Mouse (Mus musculus) lung, postnatal 36 days (tissue): ENCODE measurements around the gene Emsy.

Experiments
- DNase-seq: peaks from one replicate; pipeline ENCODE4 v3.0.0; 2022; ENCODE audit warnings: mixed read lengths

The Emsy gene

DNA sequence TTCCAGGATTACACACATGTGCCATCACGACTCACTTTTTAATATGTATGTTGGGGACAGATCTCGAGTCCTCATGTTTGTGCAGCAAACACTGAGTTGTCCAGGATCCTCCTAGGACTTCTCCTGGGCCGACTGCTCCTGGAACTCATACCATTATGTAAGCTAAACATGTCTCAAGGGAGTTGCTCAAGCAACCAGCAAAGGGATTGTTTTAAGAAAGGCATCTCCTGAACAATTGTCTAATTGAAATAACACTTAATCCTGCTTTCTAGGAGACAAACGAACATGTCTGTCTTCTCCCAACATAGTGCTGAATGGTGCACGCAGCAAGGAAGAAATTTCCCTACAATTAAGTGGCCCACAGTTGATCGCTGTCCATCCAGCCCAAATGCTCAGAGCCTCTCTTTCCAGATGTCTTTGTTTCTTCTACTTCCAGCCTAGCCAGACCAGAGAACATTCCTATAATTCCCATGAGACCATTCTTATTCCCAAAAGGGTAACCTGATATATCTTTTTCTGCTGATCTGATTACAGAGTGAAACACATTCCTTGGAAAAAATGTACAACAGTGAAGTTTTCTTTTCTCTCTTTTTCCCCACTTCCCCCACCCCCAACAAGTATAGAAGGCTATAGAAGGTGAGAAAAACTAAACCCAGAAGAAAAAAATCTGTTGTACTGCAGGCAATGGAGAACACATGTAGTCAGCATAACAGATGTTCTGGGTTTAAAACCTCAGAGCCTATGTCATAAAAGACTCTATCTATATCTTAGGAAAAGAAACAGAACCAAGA, 11.6 kb upstream of the Emsy start:
- no peak for DNase-seq

DNA sequence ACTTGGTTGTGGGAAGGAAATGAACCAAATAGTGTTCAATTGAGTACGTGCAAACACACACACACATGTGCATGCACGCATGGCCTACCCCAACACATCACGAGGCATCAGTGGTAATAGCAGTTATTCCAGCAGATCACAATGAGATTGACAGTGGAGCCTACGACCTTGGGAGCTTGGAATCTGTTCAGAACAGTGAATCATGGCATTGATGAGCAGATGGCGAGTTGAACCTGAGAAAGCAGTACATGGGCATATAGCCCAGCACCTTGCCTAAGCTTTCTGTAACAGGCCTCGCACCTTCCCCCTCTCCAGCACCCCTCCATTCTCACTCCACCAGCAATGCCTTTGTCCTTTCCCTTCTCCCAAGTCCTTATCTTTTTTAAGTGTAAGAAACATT, 9.1 kb upstream of the Emsy start:
- no peak for DNase-seq

DNA sequence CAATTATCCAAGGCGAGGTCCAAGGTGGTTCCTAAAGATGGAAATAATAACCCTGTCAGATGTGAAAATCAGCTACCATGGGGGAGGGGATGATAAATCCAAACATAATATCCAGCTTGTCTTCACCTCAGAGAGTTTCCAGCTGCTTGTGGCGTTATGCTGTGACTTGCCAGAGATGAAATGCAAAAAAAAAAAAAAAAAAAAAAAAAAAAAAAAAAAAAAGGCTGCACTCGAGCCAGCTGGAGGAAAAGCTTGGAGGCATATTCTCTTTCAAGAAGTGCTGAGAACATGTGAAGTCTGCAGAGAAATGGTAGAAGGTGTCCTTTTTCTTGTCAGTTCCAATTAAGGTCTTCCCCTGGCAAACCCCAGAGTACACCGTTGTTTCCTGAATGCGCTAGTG, 8.6 kb upstream of the Emsy start:
- no peak for DNase-seq

DNA sequence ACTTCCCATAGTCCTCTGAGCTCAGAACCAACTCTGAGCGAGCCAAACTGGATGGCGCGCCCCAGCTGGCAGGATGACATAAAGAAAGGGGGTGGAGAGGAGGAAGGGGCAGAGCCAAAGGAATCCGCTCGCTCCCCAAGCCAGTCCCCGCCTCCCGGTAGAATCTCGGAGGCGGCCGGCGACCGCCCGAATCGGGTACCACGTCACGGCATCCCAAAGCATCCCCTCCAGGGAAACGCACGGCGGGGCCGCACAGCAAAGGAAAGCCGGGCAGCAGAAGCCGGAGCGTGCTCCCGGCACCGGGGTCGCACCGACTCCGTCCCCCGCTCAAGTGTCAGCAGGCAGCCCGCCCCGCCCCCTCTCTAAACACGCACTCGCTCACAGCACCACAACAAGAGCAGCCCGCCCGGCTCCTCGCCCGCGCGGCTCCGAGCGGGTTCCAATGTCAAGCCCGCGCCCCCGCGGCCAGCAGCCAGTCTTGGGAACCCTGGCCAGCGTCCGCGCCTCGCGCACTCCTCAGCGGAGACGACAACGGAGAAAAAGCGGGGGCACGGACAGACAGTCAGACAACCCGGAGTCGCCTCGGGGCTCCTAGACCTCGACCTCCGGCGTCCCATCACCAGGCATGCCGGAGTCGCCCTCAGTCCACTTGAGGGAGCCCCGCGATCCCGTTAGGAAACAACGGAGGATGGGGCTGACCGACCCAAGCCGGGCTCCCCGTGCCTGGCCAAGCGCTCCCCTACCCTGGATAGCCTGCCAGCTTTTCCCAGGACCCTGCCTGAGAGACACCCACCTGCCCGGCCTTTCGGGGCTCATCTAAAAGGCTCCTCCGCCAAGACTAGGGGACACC, 677 bp downstream of the Emsy start:
- DNase-seq = peak; percentile 87

DNA sequence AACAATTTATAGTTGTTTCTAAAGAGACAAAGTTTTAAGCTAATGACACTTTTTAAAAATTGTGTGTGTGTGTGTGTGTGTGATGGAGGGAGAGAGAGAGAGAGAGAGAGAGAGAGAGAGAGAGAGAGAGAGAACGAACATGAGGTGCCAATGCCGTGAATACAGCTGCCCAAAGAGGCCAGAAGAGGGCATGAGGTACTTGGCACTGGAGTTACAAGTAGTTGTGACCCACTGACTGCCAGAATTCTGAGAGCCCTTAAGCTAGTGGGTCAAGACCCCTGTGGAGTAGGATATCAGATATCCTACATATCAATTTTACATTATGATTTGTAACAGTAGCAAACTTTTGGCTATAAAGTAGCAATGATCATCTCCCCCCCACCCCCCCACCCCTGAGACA, 4.9 kb downstream of the Emsy start:
- no peak for DNase-seq

DNA sequence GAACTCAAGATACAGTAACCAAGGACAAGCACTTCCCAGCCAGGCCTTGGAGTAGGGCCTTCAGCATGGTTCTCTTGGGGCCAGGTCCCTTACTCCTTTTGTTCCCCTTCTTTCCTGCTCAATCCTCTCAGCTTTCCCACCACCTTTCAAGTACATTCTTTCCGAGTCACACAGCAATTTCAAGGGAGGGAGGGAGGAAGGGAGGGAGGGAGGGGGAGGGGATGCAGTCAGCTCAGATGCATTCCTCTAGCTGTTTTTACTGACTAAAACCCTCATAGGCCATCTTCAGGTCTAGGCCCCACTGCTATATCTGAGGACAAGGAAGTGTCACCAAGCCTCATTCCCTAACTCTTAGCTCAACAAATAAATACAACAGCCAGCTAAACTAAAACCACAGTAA, 12.3 kb downstream of the Emsy start:
- DNase-seq = no peak

DNA sequence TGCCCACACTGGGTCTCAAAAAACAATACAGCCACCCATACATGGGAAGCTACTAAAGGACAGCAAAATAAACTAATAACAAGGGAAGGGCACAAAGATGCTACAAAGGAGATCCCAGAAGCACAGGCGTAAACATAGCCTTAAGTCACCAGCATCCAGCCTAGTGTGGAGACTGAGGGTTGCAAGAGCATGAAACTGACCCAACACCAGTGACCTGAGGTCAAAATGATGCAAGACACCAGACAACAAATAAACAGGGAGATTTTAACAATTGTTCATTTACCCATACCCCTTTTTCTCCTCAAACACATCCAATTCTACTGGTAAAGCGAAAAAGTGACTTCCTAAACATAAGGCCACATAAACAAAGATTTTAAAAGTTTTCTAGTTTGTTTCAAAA, 20.0 kb downstream of the Emsy start:
- DNase-seq = no peak

DNA sequence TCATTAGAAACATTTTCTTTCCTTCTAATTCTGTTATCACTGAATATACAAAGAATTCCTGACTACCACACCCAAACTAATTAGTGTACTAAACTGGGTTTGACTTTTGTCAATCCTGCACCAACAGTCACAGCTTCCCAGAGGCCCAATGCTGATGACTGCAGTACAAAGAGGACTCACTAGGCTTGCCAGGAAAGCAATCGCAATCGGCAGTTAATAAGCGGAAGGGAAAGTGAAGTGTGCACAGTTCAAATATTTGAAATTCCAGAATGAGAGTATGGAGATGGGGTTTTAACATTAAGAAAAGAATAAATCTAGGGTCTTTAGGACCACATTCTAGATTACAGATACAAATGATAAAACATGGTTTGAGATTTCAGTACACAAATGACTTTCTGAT, 23.6 kb downstream of the Emsy start:
- peak; percentile 52 for DNase-seq

DNA sequence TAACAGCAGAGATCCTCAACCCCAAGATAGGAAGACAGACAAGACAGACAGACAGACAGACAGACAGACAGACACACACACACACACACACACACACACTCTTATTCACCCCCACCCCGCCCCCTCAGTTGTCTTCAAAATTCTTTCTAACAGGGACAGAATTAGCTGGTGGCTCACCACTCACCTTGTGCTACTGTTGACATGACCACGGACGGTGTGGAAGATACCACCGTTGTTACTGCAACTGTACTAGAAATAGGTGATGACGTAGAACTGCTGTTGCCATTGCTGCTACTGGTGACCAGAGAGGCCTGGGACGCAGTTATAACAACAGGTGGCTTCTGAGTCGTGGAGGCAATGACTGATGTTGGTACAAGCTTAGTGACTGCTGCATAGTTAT, 26.6 kb downstream of the Emsy start:
- DNase-seq = no peak

DNA sequence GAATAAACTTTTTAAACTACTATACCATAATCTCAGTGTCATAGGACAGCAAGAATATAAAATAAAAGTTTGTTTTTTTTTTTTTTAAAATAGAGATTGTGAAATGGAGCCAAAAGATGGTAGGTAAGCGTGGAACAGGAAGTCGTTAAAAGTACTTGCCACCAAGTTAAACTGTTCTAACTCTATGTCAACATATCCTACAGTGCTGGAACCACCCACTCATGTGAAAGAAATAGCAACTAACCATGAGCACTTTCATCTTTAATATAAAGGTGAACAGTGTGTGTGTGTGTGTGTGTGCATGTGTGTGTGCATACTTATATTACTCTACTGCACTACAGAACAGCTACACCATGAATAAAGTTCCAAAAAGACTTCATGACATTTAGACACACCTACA, 38.8 kb downstream of the Emsy start:
- no peak for DNase-seq

DNA sequence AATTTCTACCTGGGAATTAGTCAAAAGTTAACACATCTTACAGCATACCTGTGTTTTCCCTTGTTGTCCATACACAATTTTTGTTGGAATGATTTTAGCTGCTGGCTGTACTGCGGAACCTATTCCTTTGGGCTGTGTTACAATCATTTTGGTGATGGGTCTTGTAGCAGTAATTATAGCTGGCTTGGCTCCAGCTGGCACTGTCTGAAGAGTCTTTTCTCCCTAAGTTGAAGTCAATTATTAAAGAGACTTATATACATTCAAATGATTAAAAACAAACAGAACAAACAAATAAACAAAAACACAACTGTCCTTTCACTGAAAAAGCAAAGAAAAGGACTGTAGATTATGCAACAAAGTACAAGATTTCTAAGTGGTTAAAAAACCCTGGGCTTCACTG, 43.6 kb downstream of the Emsy start:
- no peak for DNase-seq

DNA sequence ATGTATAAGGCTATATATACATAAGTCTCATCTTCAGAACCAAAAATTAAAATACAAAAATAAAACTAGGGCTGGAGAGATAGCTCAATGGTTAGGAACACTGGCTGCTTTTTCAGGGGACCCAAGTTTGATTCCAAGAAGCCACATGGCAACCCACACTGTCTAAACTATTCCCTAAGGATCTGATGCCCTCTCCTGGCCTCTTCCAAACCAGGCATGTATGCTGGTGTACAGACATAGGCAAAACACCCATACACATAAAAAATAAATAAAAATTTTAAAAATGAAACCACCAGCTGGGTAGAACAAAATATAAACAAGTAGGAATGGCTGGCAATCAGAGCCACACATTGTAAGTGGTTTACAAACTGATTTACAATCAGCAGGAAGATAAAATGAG, 48.1 kb downstream of the Emsy start:
- no peak for DNase-seq

DNA sequence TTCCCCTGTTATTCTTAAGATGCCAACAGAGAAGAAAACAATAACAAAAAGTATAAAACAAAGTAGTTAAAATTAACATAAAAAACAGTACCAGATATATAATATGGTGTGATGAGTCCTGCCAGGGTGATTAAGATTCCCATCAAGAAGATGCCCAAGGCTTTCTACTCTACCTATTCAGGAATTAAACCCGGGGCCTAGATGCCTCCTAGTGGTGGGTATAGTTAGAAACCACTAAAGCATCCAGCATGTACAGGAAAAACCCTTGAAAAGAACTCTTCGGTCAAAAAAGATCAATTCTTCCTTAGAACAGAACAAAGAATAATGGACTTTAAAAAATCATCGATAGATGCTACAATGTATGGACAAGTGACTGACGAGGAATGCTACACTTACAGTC, 49.4 kb downstream of the Emsy start:
- peak; percentile 49 for DNase-seq

DNA sequence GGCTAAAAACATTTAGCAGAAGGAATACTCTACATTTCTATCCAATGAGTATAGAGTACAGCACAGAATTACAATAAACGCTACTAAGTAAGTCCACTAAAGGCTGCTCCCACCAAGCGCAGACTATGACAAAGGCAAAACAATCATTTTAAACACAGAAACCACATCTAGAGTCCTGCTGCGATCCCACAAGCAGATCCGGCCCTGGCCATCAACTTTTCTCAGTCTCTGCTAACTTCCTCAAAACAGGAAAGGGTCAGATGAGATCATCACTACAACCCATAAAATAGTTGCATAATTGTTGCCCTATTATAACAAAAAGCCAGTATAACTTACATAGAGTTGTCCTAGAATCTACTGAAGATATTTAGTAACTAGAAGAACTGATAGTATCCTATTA, 54.9 kb downstream of the Emsy start:
- DNase-seq = peak; percentile 8

DNA sequence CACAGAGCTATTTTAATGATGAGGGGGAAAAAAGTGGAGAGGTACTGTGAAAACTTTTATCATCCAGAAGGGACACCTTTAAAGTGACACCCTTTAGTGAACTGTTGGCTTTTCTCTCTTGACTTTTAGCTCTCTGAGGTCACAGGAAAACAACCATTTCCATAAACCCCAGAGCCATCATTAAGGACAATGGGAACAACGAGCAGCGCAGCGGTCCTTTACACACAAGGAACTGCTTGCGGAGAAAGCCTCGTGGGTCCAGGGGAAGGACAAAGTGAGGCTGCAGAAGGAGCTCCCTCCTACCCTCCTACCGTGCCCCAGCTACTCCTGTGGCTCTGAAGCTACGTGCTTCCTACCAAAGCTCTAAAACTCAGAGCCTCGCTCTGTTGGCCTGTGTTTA, 59.2 kb downstream of the Emsy start:
- DNase-seq = no peak

DNA sequence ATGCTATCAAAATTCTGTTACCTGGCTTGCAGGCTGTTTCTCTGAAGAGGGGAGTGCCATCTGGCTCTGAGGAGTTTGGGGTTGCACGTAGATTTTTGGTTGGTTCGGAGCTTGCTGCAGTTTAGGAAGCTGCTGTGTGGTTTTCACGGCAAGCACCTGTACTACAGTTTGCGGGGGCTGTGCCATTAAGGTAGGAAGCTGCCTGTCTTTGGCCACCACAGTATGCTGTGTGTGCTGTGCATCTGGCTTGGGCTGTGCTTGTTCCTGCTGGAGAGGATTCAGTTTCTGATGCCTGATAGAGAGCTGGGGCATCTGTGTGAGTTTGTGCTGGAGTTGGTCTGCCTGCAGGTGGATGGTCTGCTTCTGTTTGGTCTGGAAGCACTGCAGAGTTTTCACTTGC, 61.9 kb downstream of the Emsy start:
- DNase-seq = no peak

DNA sequence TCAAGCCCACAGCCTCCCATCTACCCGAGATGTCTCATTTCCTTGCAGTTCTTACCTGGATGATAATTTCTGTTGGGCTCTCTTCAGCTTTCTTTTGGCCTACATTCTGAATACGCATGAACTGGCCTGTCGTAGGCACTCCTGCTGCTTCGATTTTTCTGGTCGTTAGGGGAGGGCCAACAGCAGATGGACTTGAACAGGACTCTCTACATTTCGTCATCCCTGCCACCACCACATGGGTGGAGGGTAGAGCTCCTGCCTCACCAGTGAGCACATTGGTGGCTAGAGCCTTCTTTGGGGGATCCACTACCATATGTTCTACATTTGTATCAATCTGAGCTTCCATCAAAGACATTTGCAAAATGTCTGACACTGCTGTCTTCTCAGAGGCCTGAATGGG, 63.3 kb downstream of the Emsy start:
- DNase-seq = no peak

DNA sequence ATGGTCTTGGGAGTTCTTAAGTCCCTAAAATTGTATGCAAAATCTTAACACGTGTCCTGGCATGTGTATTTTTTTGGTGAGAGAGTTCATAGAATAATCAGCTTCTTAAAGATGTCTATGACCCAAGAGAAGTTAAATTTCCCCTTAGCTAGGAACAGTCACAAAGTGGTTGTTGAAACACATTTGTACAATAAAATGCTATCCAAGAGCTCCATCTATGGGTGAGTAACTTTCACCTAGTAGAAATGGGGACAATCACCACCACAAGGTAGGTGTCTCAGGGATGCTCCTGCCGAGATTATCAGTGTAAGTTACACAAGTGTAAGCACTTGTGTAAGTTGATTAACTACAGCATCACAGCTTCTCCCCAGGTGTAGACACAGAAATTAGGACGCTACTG, 67.6 kb downstream of the Emsy start:
- DNase-seq = peak; percentile 58

DNA sequence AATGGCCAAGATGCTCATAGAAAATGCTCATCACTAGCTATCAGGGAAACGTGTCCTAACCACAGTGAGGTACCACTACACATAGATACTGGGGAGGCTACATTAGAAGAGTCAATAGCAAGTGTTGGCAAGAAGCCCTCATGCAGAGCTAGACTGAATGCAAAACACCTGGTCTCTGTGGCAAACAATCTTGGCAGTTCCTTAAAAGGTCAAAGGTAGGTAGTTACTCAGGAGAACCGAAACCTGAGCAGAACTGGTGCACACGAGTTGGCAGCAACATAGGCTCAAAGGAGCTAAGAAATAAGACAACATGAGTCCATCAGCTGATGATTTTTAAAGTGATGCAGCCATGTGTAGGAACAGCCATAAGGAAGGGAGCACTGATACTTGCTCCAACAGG, 70.3 kb downstream of the Emsy start:
- no peak for DNase-seq

DNA sequence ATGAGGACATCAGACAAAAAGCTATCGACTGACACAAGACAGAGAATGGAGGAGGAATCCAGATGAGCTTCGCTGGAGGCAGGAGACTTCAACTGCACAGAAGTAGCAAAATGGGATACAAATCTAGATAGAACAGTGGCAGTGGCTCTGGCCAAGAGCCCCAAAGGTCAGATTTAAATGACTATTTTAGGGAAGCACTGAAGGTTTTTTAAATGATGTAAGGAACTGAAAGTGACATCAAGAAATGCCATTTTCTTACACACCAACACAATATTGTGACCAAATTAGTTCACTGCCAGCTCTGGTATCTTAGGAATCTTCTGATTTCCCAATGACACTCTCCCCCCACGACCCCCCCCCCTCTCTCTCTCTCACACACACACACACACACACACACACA, 72.0 kb downstream of the Emsy start:
- no peak for DNase-seq

DNA sequence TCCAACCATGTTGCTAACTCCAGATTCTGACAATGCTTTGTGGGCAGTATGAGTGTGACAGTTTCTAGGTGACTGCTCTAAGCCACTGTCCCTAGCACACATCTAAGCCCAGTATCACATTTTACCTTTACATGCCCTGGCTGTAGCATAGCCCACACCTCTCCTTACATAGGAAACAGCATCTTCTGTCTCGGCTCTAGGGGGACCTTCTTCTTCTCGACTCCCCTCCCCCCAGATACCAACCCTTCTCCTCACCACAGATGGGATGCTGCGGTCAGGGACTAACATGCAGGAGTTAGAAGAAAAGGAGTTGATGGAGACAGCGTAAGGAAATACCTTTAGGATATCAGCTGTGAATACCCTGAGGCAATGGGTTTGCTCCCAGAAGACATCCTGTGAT, 75.3 kb downstream of the Emsy start:
- DNase-seq = no peak

DNA sequence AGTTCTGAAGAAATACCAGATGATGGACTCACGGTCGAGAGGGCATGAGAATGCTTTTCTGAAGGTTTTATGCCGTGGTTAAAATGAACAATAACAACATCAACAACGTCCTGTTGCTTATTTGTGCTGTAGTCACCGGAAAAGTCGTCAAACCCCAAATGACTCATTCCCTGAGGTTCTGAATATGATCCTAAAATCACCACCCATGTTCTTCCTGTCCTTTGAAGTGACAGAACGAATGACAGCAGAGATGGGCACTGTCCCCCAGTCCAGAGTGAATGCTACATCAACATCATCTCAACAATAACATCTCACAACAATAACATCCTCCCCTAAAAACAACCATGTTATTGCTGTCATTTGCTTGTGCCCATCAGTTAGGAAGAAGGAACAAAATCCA, 76.1 kb downstream of the Emsy start:
- peak; percentile 56 for DNase-seq

DNA sequence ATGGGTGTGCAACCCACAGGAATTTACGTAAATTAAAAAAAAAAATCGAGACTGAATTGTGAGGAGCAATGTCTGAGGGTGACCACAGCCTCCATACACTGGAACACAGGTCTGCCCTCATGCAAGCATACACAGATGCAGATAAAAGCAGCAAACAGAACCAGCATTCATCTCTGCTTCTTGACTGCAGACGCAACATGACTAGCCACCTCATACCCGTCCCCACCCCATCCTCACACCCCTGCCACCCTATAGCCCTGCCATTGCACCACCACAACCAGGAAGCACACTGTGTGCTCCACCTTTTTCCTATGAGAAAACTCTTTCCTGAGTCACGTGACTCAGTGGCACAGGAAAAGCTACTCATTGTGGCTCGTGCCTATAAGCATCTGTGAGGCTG, 76.9 kb downstream of the Emsy start:
- DNase-seq = no peak

DNA sequence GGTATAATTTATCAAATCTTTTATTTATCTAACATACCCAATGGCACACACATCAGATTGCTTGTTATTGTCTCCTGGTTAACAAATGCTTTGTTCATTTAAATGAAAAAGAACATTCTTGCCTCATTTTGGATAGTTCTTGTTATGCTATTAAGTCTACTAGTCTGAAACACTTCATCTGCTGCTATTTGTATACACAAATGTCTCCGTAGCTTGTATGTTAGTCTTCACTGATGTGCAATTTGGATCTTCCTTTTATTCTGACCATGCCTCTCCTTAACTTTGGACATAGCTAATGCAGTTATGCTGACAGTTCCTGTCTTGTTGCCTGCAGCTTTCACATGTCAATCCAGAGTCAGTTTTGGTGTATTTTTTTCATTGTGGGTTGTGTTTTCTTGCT, 79.1 kb downstream of the Emsy start:
- DNase-seq = no peak
